Mouse (Mus musculus) forebrain, embryonic 14.5 days (tissue): ENCODE data around the gene Lamp1. TPM values are rescaled to one million over a fixed set of nuclear protein-coding genes. Genes with fewer than 3 reads are reported as not detected.

ENCODE experiments used
- ATAC-seq: fragments of 200-750 bp; cut with Nextera tagmentation; 2 replicates; pipeline ENCODE4 v1.8.0; 2017; ENCODE audit warnings: mild to moderate bottlenecking, moderate library complexity
- DNase-seq: peaks from one replicate; pipeline ENCODE4 v3.0.0-alpha.2; 2015; ENCODE audit warnings: low spot score
- H3K27ac ChIP-seq: fragments of 300-500 bp; sonication (generic); 2 replicates; pipeline ENCODE4 v1.5.1; 2014; ENCODE audit warnings: low read depth, mild to moderate bottlenecking, control low read depth, low read length, moderate library complexity
- H3K27me3 ChIP-seq: fragments of 300-500 bp; sonication (generic); replicated peaks from 2 replicates; pipeline ENCODE4 v1.6.1; 2014; ENCODE audit warnings: low read length, control low read depth, mixed read lengths; ENCODE audit not compliant: control insufficient read depth, insufficient read depth
- H3K36me3 ChIP-seq: fragments of 300-500 bp; sonication (generic); 2 replicates; pipeline ENCODE4 v1.6.1; 2014; ENCODE audit warnings: low read length, control low read depth; ENCODE audit not compliant: control insufficient read depth, insufficient read depth
- H3K4me1 ChIP-seq: fragments of 300-500 bp; sonication (generic); 2 replicates; pipeline ENCODE4 v1.6.1; 2014; ENCODE audit warnings: antibody characterized with exemption, low read length, control low read depth; ENCODE audit not compliant: control insufficient read depth, insufficient read depth
- H3K4me2 ChIP-seq: fragments of 300-500 bp; sonication (generic); 2 replicates; pipeline ENCODE4 v1.6.1; 2014; ENCODE audit warnings: mild to moderate bottlenecking, control low read depth, low read length
- H3K4me3 ChIP-seq: fragments of 300-500 bp; sonication (generic); 2 replicates; pipeline ENCODE4 v1.5.1; 2014; ENCODE audit warnings: low read depth, low read length, control low read depth
- H3K9ac ChIP-seq: fragments of 300-500 bp; sonication (generic); 2 replicates; pipeline ENCODE4 v1.6.1; 2014; ENCODE audit warnings: mild to moderate bottlenecking, low read length, control low read depth, moderate library complexity
- H3K9me3 ChIP-seq: fragments of 300-500 bp; sonication (generic); replicated peaks from 2 replicates; pipeline ENCODE4 v1.6.1; 2016; ENCODE audit warnings: low read length, control low read depth, mixed read lengths; ENCODE audit not compliant: control insufficient read depth
- WGBS: fragments of 180-500 bp; shearing (Covaris S2); extraction: QIAGEN DNeasy Blood & Tissue Kit; methylation state at CpG from one replicate; pipeline ENCODE4 v1.1.7; 2014; 5-methylcytosine and 5-hydroxymethylcytosine counted together
- polyA plus RNA-seq: library from polyadenylated mRNA; unstranded; fragments of >200 nt; fragmentation: Nextera tagmentation; extraction: Ambion mirVana; gene quantifications from 2 replicates; pipeline ENCODE4 v1.2.1, GENCODE M21; 2014

The Lamp1 gene
- polyA plus RNA-seq, 1 experiment from 2014 or later: 274 TPM

DNA sequence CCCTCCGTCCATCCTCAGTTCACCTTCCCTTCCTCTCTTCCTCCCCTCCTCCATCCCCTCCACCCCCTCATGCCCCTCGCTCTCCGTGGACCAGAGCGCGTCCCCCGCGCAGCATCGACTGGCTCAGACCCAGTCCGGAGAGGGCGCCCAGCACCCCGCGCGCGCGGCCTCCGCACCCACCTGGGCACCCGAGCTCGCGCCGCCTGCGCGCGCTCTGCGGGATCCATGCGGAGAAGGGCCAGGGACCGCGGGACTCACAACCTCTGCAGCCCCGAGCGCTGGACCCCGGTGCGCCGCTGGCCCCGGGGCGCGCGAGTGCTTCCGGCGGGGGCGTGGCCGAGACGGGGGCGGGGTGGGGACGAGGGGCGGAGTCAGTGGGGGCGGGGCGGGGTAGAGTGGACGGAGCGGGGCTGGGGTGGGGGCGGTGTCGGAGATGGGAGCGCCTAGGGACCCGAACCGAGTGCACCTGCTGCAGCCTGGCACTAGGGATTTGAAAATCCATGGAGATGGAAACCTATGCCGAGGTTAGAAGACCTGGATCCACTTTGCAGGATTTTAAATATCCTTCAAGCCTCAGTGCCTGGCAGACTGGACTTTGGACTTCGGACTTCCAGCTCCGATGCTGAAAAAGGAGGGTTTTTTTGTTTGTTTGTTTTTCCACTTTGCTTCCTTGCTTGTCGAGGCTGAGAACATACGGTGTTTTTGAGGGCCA lies 41.5 kb downstream of the Lamp1 start, which contains the start of gene Grtp1:
Gene Grtp1 (minus strand): TSS at position 320 of the 712 bp plus-strand sequence.
- Histone ChIP-seq H3K9ac (peak within 1 kb of the TSS; percentile 75), H3K4me3 (peak within 1 kb of the TSS; percentile 78), H3K4me2 (peak within 1 kb of the TSS; percentile 85), H3K27ac (no peak within 1 kb of the TSS), H3K4me1 (peaks cover 9% of the 10 kb centered on the region; the same call in 1 of the 2 replicates), H3K27me3 (peaks cover 24% of the 10 kb centered on the region), H3K9me3 (no peaks in the 10 kb centered on the region), H3K36me3 (0 out of 2 replicates have a peak, but pooled peaks cover 4% of the 10 kb centered on the region)
- ATAC-seq: peak; percentile 81
- under 1% methylated on average over 58 of the region's 58 CpGs for WGBS
- DNase-seq: peak; percentile 46

DNA sequence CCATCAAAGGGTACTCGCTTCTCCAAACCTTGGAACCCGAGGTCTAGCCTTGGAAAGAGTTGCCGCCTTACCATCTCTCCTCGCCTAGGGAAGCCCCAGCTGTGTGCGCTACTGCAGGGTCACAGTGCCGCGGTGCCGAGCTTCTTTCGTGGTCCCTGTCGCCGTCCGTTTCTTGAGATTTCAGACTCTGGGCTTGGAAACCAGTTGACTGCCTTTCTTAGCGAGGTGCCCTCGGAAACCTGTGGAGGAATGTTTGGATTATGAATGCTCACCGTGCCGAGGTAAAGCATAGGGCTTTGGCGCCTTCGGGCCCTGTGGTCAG lies 42.0 kb downstream of the Lamp1 start:
- Histone ChIP-seq H3K4me2 (peak overlapping the region; percentile 85), H3K4me3 (peak overlapping the region; percentile 78), H3K27me3 (peaks cover 24% of the 10 kb centered on the region), H3K27ac (no peak overlapping the region), H3K9ac (peak overlapping the region; percentile 75), H3K9me3 (no peaks in the 10 kb centered on the region), H3K36me3 (0 out of 2 replicates have a peak, but pooled peaks cover 4% of the 10 kb centered on the region), H3K4me1 (peaks cover 9% of the 10 kb centered on the region; the same call in 1 of the 2 replicates)
- under 1% methylated on average over 18 of the region's 18 CpGs for WGBS
- DNase-seq: peak; percentile 14
- ATAC-seq: no peak

DNA sequence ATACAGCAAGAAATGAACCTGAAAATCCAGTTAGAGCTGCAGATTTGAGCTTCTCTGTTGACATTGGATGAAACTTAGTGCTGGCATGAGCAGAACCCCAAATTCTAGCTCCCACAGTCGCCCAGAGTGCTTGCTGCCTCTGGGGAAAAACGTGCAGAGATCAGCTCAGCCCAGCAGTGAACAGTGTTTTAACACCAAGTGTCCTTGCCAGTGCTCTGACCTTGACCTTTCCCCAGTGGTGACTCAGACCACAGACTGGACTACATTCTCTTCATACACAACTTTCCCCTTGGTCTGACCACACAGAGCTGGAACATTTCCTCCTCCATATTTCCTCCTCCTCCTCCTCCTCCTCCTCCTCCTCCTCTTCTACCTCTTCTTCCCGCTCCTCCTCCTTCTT lies 43.1 kb downstream of the Lamp1 start:
- 0 out of 2 replicates have a peak, but pooled peaks cover 4% of the 10 kb centered on the region for H3K36me3 ChIP-seq
- no peaks in the 10 kb centered on the region for H3K9me3 ChIP-seq
- WGBS: 56% methylated on average over 3 of the region's 3 CpGs
- ATAC-seq (no peak), DNase-seq (no peak)
- peaks cover 24% of the 10 kb centered on the region for H3K27me3 ChIP-seq
- H3K4me3 ChIP-seq: no peak overlapping the region
- no peak overlapping the region for H3K9ac ChIP-seq
- H3K4me2 ChIP-seq: no peak overlapping the region
- H3K27ac ChIP-seq: no peak overlapping the region
- H3K4me1 ChIP-seq: peaks cover 9% of the 10 kb centered on the region; the same call in 1 of the 2 replicates

DNA sequence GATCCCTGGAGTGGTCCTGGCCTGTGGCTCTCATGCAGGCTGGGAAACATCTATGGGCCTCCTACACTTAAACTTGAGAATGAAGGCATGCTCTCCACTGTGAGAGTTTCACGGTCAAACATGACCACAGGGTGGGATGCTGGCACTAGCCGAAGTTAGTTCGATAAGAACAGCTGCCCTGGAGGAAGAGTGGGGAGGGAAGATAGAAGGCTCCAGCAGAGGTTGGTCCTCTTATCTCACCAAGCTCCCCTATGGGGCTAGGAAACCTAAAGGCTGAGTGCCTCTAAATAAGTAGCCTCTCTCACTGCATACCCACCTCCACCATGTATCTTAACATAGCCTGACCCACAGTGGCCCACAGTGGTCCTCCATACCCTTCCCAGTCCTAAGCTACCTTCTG lies 43.8 kb downstream of the Lamp1 start:
- Histone ChIP-seq H3K4me1 (peaks cover 9% of the 10 kb centered on the region; the same call in 1 of the 2 replicates), H3K27ac (no peak overlapping the region), H3K4me2 (no peak overlapping the region), H3K9me3 (no peaks in the 10 kb centered on the region), H3K4me3 (no peak overlapping the region), H3K9ac (no peak overlapping the region), H3K27me3 (peaks cover 24% of the 10 kb centered on the region), H3K36me3 (0 out of 2 replicates have a peak, but pooled peaks cover 4% of the 10 kb centered on the region)
- ATAC-seq: no peak
- WGBS: 85% methylated on average over 3 of the region's 3 CpGs
- no peak for DNase-seq

DNA sequence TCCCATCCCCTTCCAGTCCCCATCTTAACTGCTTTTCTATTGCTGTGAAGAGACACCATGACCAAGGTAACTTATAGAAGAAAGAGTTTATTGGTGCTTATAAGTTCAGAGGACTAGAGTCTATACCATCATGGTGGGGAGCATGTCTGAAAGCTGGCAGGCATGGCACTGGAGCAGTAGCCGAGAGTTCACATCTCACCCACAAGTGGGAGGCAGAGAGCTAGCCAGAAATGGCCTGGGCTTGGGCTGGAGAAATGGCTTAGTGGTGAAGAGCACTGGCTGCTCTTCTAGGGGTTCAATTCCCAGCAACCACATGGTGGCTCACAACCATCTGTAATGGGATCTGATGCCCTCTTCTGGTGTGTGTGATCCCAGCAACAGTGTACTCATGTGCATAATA lies 44.5 kb downstream of the Lamp1 start:
- DNase-seq (no peak), ATAC-seq (no peak)
- Histone ChIP-seq H3K4me1 (peaks cover 9% of the 10 kb centered on the region; the same call in 1 of the 2 replicates), H3K27me3 (peaks cover 24% of the 10 kb centered on the region), H3K4me3 (no peak overlapping the region), H3K9ac (no peak overlapping the region), H3K27ac (no peak overlapping the region), H3K4me2 (no peak overlapping the region), H3K9me3 (no peaks in the 10 kb centered on the region), H3K36me3 (no peaks in the 10 kb centered on the region)
- WGBS: 38% methylated on average over 1 of the region's 1 CpGs

DNA sequence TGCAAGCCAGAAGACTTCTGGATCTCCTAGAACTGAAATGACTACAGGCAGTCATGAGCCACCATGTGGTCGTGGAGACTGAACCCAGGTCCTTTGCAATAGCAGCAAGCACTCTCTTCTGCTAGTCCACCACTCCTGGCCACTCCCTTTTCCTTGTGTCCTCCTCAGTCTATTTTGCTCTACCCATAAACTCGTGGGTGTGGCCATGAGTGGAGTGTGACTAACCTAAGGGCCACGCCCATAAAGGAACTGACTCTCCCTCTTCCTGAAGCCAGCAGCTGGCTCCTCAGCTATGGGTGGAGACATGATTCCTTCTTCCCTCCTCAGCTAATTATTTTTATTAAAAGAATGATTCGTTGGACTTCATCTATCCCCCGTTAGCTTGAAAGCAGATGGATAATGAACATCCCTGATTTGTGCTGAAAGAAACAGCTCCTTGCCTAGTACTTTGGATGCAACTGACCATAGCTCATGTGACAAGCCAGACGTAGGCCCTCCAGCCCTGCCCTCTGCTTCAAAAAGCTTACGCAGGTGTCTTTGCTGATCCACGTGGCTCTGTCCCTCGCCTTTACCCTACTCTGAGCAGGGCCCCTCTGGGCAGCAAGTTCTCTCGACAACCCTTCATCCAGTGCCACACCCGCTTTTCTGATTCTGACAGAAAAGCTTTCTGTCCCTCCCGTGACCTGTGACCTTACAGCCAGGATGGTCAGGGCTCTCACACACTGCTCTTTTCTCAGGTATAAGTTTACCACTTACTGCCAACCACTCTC lies 45.6 kb downstream of the Lamp1 start:
- H3K9me3 ChIP-seq: no peaks in the 10 kb centered on the region
- H3K36me3 ChIP-seq: no peaks in the 10 kb centered on the region
- 71% methylated on average over 12 of the region's 12 CpGs for WGBS
- ATAC-seq (no peak), DNase-seq (no peak)
- H3K9ac ChIP-seq: no peak overlapping the region
- H3K4me3 ChIP-seq: no peak overlapping the region
- H3K4me1 ChIP-seq: peaks cover 8% of the 10 kb centered on the region; the same call in 1 of the 2 replicates
- H3K4me2 ChIP-seq: no peak overlapping the region
- peaks cover 24% of the 10 kb centered on the region for H3K27me3 ChIP-seq
- no peak overlapping the region for H3K27ac ChIP-seq

DNA sequence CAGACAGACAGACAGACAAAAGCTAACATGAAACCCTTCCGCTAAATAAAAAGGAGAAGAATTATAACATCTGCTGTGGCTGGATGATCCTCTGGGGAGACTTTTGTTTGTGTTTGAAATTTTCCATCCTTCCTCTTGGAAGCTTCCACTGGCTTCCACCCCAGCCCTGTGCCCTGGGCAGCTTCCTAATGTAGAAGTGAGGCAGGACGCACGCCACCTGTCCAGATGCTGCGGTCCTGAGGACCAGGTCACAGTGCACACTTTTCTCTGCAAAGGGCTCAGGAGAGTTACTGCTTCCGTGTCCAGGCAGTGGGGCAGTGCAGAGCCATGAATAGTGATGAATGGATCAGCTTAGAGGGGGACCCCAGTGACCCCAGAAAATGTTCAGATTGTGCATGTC lies 46.4 kb downstream of the Lamp1 start:
- Histone ChIP-seq H3K9me3 (no peaks in the 10 kb centered on the region), H3K27me3 (peaks cover 24% of the 10 kb centered on the region), H3K9ac (no peak overlapping the region), H3K36me3 (no peaks in the 10 kb centered on the region), H3K4me2 (no peak overlapping the region), H3K4me1 (peaks cover 5% of the 10 kb centered on the region; the same call in 1 of the 2 replicates), H3K27ac (no peak overlapping the region), H3K4me3 (no peak overlapping the region)
- ATAC-seq: no peak
- no peak for DNase-seq
- 83% methylated on average over 5 of the region's 5 CpGs for WGBS

DNA sequence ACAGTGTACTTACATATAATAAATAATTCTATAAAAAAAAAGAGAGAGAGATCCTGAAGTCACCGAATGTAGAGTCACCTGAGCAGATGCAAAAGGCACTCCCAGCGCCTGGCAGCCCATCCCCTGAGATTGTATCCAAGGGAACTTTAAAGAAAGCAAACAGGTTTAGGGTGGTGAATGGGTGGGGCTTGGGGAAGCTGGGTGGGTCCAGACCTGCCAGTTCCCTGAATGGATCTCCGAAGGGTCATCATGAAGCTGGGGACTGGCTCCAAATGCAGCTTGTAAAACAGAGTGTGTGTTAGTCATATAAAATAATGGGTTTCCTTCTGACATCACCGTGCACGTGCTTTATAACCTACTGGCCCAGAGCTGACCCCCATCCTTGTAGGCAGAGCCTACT lies 47.3 kb downstream of the Lamp1 start:
- 53% methylated on average over 5 of the region's 5 CpGs for WGBS
- peaks cover 19% of the 10 kb centered on the region for H3K27me3 ChIP-seq
- ATAC-seq (no peak), DNase-seq (no peak)
- no peak overlapping the region for H3K4me2 ChIP-seq
- H3K9ac ChIP-seq: no peak overlapping the region
- no peak overlapping the region for H3K4me3 ChIP-seq
- H3K9me3 ChIP-seq: no peaks in the 10 kb centered on the region
- H3K36me3 ChIP-seq: no peaks in the 10 kb centered on the region
- H3K27ac ChIP-seq: no peak overlapping the region
- H3K4me1 ChIP-seq: no peaks in the 10 kb centered on the region
